Mouse (Mus musculus) embryonic stem cell, embryonic (primary cell): ENCODE results near the gene Ovch2.

Experiments
- CTCF ChIA-PET, 4 experiments: fragments of 300-600 bp in 2 of 4; fragments of 350-600 bp in 2 of 4; sonication (Branson Sonifier 250); formaldehyde crosslinking; loops; one replicate each; lab custom pipeline; 2022; ENCODE audit warnings: inconsistent platforms in 2 of 4; lab: Charles Lee
- POLR2A ChIA-PET, 4 experiments: fragments of 300-600 bp in 2 of 4; fragments of 350-600 bp in 2 of 4; sonication (Branson Sonifier 250); formaldehyde crosslinking; loops; one replicate each; lab custom pipeline; 2022; ENCODE audit warnings: antibody characterized with exemption in 4 of 4, inconsistent platforms in 1 of 4; lab: Charles Lee

The Ovch2 gene

DNA sequence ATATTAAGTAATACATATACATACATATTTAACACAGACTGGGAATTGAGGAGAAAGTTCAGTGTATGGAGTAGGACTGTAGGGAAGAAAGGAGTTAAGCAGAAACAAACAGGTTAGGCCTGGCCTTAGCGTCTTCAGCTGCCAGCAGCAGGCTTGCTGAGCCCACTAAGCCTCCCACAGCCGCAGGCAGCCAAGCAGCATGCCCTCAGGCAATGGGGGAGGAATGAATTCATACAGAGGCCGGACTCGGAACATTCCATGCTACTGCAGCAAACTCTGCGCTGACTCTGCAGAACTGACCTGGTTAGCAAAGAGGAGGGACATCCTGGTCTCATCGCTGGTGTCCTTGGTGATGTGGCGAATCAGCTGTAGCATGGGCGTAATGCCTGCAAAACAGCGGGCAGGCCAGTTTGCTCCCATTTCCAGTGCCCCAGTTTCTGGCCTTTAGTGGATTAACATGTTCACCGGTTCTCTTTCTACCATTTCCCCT is 48.9 kb downstream of the Ovch2 start:
- POLR2A ChIA-PET, result interaction anchor here in 1 of 4 experiments (1.6 to 1.8 kb wide), 2 partner anchors 19 to 157 kb away, joined by 3 to 7 read pairs; partner anchors contain the start of gene Ppfibp2
- CTCF ChIA-PET, result interaction anchor here in 1 of 4 experiments (2.1 kb wide), 1 partner anchor 27 kb away, joined by 6 read pairs; no protein-coding TSS in a partner anchor

DNA sequence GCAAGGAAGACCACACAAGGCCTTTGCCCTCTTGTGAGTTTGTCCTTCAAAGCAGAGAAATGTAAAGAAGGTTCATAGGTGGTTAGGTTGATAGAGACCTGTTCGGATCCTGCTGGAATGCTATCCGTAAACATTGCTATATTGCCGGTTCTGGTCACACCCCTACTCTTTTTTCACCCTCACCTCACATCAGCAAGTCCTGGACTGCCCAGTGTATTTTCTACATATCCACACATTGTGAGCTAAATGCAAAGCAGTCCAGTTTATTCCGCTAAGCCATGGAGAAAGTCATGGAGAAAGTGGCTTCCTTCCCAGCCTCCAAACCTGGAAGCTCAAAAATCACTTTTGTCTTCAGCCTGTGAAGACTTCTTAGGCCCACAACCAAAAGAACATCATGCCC is 51.3 kb downstream of the Ovch2 start:
- POLR2A ChIA-PET, result interaction anchor here in 3 of 4 experiments (1.0 to 2.2 kb wide), 12 partner anchors 8 to 540 kb away, joined by 3 to 19 read pairs (median 5); partner anchors contain the start of genes Cyb5r2 (in 3 of the 3), Ppfibp2 (in 2 of the 3), Olfml1 (in 1 of the 3) and Rbmxl2 (in 1 of the 3)
- CTCF ChIA-PET, result interaction anchor here (0.6 to 4.3 kb wide), 63 partner anchors 8 to 1282 kb away, joined by 3 to 61 read pairs (median 5); partner anchors contain the start of genes Cyb5r2 (in 4 of the 4), Olfr716 (in 1 of the 4) and Rbmxl2 (in 1 of the 4)

DNA sequence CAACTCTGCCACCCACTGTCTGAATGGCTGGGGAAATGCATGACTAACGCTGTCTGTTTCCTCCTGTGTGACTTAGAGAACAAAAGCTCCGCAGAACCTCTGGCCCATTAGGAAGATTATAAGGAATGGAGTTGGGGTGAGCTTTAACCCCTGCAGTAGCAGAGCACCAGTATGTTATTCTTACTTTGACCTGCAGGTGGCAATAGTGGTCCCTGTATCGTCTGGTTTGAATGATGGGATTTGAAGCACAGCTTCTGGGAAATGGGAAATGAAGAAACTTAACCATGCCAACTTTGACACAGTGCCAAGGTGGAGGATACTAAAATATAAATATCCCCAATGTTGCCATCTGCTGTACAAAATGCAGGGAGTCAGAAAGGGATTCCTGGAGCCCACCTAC is 51.7 kb downstream of the Ovch2 start:
- CTCF ChIA-PET, result interaction anchor here (0.6 to 4.3 kb wide), 77 partner anchors 8 to 1283 kb away, joined by 3 to 61 read pairs (median 5); partner anchors contain the start of genes Cyb5r2 (in 4 of the 4), Olfr716 (in 1 of the 4) and Rbmxl2 (in 1 of the 4)
- POLR2A ChIA-PET, result interaction anchor here (0.5 to 2.2 kb wide), 18 partner anchors 8 to 1096 kb away, joined by 3 to 19 read pairs (median 5); partner anchors contain the start of genes Cyb5r2 (in 3 of the 4), Ppfibp2 (in 2 of the 4), Rbmxl2 (in 2 of the 4) and Olfml1 (in 1 of the 4)

DNA sequence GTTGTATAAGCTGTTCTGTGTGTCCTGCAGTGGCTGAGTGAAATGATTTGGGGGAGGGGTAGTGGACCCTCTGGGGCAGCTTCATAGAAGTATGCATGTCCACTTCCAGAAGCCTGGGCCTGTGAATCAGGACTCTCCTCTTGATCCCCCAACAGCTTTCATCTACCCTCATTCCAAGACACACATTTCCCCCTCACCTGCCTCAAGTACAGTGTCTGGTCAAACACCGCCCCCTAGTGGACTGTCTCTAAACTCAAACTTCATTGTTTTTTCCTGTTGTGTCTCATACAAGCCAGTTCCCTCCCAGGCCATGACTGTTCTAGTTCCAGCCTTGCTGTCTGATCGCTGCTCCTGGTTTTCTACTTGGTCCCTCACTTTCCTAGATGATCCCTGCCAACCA is 53.1 kb downstream of the Ovch2 start:
- ChIA-PET CTCF (interaction anchor here (0.5 to 4.3 kb wide), 38 partner anchors 9 to 609 kb away, joined by 3 to 61 read pairs (median 4); partner anchors contain the start of genes Cyb5r2 (in 2 of the 4) and Ppfibp2 (in 2 of the 4)), POLR2A (interaction anchor here (0.5 to 2.2 kb wide), 13 partner anchors 9 to 538 kb away, joined by 3 to 14 read pairs (median 4); partner anchors contain the start of genes Cyb5r2 (in 2 of the 4), Ppfibp2 (in 1 of the 4) and Rbmxl2 (in 1 of the 4))

DNA sequence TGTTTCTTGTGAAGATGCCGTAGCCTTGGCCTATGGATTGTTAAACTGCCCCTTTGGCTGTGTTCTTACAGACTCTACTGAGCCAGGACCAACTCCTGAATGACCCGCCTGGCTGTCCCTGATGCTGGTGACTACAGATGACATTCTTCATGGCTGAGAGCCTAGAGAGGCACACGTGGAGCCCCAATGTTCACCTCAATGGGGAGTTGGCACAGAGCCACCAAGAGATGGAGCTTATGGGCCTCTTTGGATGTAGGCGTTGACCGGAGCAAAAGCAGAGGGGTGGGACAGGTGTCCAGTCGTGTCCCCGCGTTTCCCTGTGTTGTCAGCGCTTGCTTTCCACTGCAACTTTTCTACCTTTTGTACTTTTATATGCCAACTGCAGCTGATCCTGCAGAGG is 53.5 kb downstream of the Ovch2 start:
- ChIA-PET CTCF (interaction anchor here (0.6 to 4.3 kb wide), 36 partner anchors 9 to 609 kb away, joined by 3 to 61 read pairs (median 4); partner anchors contain the start of genes Cyb5r2 (in 2 of the 4) and Ppfibp2 (in 2 of the 4)), POLR2A (interaction anchor here (0.6 to 2.2 kb wide), 11 partner anchors 9 to 538 kb away, joined by 3 to 14 read pairs (median 4); partner anchors contain the start of genes Cyb5r2 (in 2 of the 4), Ppfibp2 (in 1 of the 4) and Rbmxl2 (in 1 of the 4))

DNA sequence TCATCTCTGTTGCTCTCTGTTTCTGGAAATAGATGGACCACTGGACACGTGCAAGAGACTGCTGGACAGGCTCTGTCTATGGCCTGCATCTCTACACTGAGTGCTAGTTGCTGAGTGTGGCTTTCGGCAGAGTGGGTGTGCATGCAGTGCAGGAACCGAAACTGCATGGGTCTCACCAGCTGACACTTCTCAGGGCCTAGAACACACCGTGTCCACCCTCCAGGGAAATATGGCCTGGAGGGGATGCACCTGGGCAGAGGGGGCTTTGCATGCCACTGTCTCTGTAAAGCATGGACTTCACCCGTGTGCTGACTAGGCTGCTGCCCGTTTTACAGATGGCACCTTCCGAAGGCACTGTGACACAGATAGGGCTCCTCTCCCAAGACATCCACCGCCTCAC is 55.0 kb downstream of the Ovch2 start:
- CTCF ChIA-PET, result interaction anchor here in 3 of 4 experiments (0.6 to 4.3 kb wide), 4 partner anchors 42 to 85 kb away, joined by 4 to 52 read pairs (median 5); no protein-coding TSS in a partner anchor
- POLR2A ChIA-PET, result interaction anchor here in 1 of 4 experiments (1.0 to 2.1 kb wide), 2 partner anchors 11 to 17 kb away, joined by 4 to 14 read pairs; partner anchors contain the start of gene Cyb5r2

DNA sequence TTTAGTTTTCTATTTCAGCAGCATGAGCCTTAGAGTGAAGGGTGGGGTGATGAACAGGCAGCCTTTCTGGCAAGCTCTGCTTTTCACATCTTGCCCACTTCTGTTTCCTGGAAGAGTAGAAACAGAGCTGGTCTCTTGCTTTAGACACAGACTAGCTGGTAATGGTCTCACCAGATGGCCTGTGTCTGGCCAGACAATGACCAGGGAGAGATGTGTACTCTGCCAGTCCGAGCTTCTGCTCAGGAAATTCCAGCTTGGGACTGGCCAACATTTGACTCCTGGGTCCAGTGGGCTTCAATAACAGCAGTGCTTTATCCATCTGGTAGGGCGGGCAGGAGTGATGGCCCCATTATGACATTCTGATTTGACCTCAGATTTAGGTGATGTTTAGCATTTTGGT is 55.9 kb downstream of the Ovch2 start:
- POLR2A ChIA-PET, result no interaction called here

DNA sequence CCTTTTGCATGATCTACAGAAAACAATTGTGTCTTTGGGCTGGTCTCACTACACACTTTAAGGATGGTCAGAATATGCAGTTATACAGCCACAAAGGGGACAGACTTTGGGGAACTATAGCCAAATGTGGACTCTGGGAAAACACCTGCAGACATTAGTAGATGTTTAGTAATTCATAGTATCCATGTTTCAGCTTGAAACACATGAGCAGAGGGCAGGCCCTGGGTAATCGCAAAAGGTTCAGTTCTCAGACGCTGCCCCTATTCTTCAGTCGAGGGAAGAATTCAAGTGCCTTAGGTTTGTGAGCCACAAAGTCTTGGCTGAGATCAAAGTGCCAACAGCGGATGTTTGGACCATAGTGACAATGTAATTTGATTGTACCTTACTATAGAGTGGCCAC is 56.6 kb downstream of the Ovch2 start:
- ChIA-PET POLR2A (interaction anchor here in 1 of 4 experiments (0.7 kb wide), 1 partner anchor 12 kb away, joined by 3 read pairs; no protein-coding TSS in a partner anchor), CTCF (interaction anchor here in 2 of 4 experiments (1.2 to 1.6 kb wide), 2 partner anchors 35 to 84 kb away, joined by 3 to 5 read pairs; no protein-coding TSS in a partner anchor)

More for the DNA sequence above, 55.9 kb downstream of the Ovch2 start:
- CTCF ChIA-PET, result interaction anchor here in 3 of 4 experiments (0.7 to 1.6 kb wide), 4 partner anchors 34 to 84 kb away, joined by 3 to 5 read pairs (median 4); no protein-coding TSS in a partner anchor

DNA sequence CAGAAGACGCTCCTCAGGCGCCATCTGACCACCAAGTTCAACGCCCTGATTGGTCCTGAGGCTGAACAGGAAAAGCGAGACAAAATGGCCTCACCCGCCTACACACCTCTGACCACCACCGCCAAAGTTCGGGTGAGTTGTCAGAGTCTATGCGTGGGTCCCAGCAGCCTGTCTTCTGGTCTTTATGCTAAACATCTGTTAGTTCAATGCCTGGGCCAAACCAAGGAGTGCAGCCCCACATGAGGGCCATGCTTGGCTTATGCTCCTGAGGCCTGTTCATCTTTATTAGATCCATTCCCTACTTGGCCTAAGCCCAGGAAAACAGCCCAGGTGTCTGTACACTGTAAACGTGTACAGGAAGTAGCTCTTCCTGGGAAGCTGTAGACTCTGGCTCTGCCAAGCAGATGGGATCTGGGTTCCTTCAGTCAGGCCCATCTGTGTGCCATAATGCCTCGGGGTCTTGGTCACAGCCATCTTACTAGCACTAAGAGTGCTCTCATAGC is 58.0 kb downstream of the Ovch2 start:
- CTCF ChIA-PET, result no interaction called here
- POLR2A ChIA-PET, result interaction anchor here in 2 of 4 experiments (0.7 to 1.5 kb wide), 3 partner anchors 15 to 248 kb away, joined by 3 to 5 read pairs (median 3); partner anchors contain the start of gene Cyb5r2 (in 1 of the 2)

DNA sequence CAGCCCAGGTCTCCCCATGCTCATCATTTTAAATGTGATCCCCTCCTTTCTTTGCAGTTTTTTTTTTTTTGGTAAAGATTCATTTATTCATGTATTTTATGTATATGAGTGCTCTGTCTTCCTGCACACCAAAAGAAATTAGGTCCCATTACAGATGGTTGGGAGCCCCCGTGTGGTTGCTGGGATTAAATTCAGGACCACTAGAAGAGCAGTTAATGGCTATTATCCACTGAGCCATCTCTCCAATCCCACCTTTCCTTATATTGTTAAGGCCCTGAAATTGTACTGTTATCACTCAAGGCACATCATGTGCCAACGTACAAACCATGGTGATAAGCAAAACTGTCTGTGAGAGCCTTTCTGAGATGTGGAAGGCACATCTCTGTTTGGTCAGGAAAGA is 62.3 kb downstream of the Ovch2 start:
- CTCF ChIA-PET, result interaction anchor here in 2 of 4 experiments (0.7 to 1.6 kb wide), 3 partner anchors 41 to 77 kb away, joined by 4 read pairs; no protein-coding TSS in a partner anchor
- POLR2A ChIA-PET, result no interaction called here

DNA sequence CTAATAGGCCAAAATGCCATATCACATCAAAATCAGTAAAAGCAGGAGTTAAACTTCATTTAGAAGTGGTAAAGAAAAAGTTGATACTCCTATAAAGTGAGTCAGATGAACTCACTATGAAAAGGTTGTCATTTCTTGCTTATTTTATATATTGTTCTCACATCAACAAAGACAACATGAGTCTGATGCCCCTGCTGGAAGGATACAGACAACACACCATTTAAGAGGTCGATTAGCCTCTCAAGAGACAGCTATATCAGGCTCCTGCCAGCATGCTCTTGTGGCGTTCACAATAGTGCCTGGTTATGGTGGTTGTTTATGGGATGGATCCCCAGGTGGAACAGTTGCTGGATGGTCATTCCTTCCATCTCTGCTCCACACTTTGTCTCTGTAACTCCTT is 67.8 kb downstream of the Ovch2 start:
- ChIA-PET CTCF (interaction anchor here in 3 of 4 experiments (0.6 to 1.9 kb wide), 5 partner anchors 14 to 270 kb away, joined by 4 to 11 read pairs (median 5); no protein-coding TSS in a partner anchor), POLR2A (interaction anchor here in 2 of 4 experiments (1.2 to 1.5 kb wide), 2 partner anchors 11 to 524 kb away, joined by 3 read pairs; partner anchors contain the start of gene Rbmxl2 (in 1 of the 2))
